Mouse (Mus musculus): ENCODE results near the gene Efcab11.

DNA sequence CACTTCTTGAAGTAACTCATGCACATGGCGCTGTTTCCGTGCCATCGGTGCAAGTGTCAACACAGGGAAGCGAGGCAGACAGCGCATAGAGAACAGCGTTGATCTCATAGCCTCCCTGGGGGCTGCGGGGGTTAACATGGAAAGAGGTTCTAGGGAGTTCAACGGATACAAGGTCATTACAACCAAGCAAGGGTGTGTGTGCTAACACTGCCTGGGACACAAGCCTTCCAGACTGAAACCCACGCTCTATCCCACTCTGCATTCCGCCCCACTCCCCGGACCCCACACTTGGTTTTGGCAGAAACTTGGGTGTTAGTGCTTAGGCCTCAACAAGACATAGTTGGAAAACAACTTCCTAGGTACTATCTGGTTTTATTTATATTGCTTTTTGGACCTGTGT, 116.5 kb downstream of the Efcab11 start:
- TF ChIP-seq EP300 (optimal IDR thresholded peaks at IDR 0.05) (no peak), CTCF (IDR thresholded peaks at IDR 0.05; ENCODE audit: low read depth) (no peak)
